Mouse (Mus musculus) stomach, postnatal 0 days (tissue): ENCODE results near the gene Rhox4b. TPM values are rescaled to one million over a fixed set of nuclear protein-coding genes. Genes with fewer than 3 reads are reported as not detected.
"Not testable (repeated sequence)": the region's sequence is repeated elsewhere in the genome, so short reads cannot be mapped to it uniquely, and the experiment has no call there.

ENCODE experiments used
- ATAC-seq: fragments of 200-750 bp; cut with Nextera tagmentation; 2 replicates; pipeline ENCODE4 v1.8.0; 2017; ENCODE audit not compliant: low FRiP score, low TSS enrichment
- DNase-seq: peaks from one replicate; pipeline ENCODE4 v3.0.0-alpha.2; 2016; ENCODE audit warnings: low spot score
- H3K27ac ChIP-seq: fragments of 300-500 bp; sonication (generic); replicated peaks from 2 replicates; pipeline ENCODE4 v1.5.1; 2014; ENCODE audit warnings: mild to moderate bottlenecking, control low read depth
- H3K27me3 ChIP-seq: fragments of 300-500 bp; sonication (generic); 2 replicates; pipeline ENCODE4 v1.6.1; 2014; ENCODE audit warnings: low read length; ENCODE audit not compliant: control insufficient read depth, insufficient read depth
- H3K36me3 ChIP-seq: fragments of 300-500 bp; sonication (generic); 2 replicates; pipeline ENCODE4 v1.6.1; 2014; ENCODE audit warnings: low read length, mixed read lengths; ENCODE audit not compliant: control insufficient read depth, insufficient read depth
- H3K4me1 ChIP-seq: fragments of 300-500 bp; sonication (generic); replicated peaks from 2 replicates; pipeline ENCODE4 v1.6.1; 2014; ENCODE audit warnings: antibody characterized with exemption; ENCODE audit not compliant: control insufficient read depth, insufficient read depth
- H3K4me2 ChIP-seq: fragments of 300-500 bp; sonication (generic); replicated peaks from 2 replicates; pipeline ENCODE4 v1.6.1; 2014; ENCODE audit warnings: low read depth, mild to moderate bottlenecking, control low read depth, moderate library complexity
- H3K4me3 ChIP-seq: fragments of 300-500 bp; sonication (generic); 2 replicates; pipeline ENCODE4 v1.5.1; 2014; ENCODE audit warnings: low read depth, low read length, control low read depth
- H3K9ac ChIP-seq: fragments of 300-500 bp; sonication (generic); 2 replicates; pipeline ENCODE4 v1.6.1; 2014; ENCODE audit warnings: mild to moderate bottlenecking, low read length, control low read depth, mixed read lengths
- H3K9me3 ChIP-seq: fragments of 300-500 bp; sonication (generic); 2 replicates; pipeline ENCODE4 v1.6.1; 2016; ENCODE audit warnings: low read length; ENCODE audit not compliant: control insufficient read depth
- WGBS: fragments of 180-500 bp; shearing (Covaris S2); extraction: QIAGEN DNeasy Blood & Tissue Kit; methylation state at CpG from one replicate; pipeline ENCODE4 v1.1.7; 2014; 5-methylcytosine and 5-hydroxymethylcytosine counted together
- polyA plus RNA-seq: library from polyadenylated mRNA; unstranded; fragments of >200 nt; fragmentation: Nextera tagmentation; extraction: Ambion mirVana; gene quantifications from 2 replicates; pipeline ENCODE4 v1.2.1, GENCODE M21; 2015

Rhox4b gene
- polyA plus RNA-seq, result not detected in 2 replicates

GRCm38 (mm10) chrX:37432194-37432593, at the start of gene Rhox4b:
Gene Rhox4b, plus strand, starts transcription at chrX:37432494.
- not testable (repeated sequence) for H3K36me3 ChIP-seq, H3K9ac ChIP-seq, H3K4me1 ChIP-seq, H3K4me2 ChIP-seq, ATAC-seq, H3K27ac ChIP-seq, DNase-seq, H3K9me3 ChIP-seq, H3K27me3 ChIP-seq, H3K4me3 ChIP-seq
- WGBS, result 85% methylated on average over 14 of the region's 15 CpGs

DNA sequence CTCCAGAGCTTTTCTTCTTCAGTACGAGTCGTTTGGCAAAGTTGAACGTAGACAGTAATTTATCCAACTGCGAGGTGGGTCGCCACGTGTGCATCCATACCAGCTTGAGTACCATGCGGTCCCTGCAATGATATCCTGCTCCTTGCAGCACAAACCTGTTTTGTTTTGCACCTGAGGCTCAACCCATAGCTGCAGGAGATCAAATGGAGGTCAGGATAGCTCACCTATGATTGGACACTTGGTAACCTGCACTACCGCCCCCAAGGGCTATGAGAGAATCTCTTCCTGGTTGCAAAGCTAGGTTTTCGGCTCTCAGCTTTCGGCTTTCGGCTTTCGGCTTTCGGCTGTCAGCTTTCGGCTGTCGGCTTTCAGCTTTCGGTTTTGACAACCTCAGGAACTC, 41.7 kb upstream of the Rhox4b start, which contains the start of gene Rhox4a2:
Gene Rhox4a2 (plus strand): TSS at position 301 of the 400 bp plus-strand sequence.
- not testable (repeated sequence) for H3K9me3 ChIP-seq, H3K36me3 ChIP-seq, H3K9ac ChIP-seq, H3K27ac ChIP-seq, ATAC-seq, H3K4me3 ChIP-seq, DNase-seq, H3K27me3 ChIP-seq, H3K4me1 ChIP-seq, H3K4me2 ChIP-seq
- WGBS, result 93% methylated on average over 8 of the region's 16 CpGs

DNA sequence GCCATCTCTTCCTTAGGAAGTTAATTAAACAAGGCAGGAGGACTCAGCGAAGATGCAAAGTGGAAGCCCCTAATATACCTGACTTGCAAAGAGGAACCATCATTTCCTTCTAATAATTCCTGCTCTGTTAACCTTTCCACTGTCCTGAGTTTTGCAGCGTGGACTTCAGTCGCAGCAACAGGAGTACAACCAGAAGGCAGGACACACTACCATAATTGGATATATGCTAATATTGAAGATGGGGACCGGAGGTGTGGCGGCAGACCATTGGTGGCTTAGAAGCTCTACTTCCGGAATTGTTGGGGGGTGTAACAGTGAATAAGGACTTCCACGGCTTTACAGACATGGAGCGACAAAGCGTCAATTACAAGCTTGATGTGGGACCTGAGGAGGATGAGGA, 20.5 kb upstream of the Rhox4b start, which contains the start of gene Rhox2b:
Gene Rhox2b (plus strand): TSS at position 301 of the 400 bp plus-strand sequence.
- H3K4me3 ChIP-seq, H3K4me2 ChIP-seq, DNase-seq, H3K9ac ChIP-seq, H3K27me3 ChIP-seq, H3K4me1 ChIP-seq, ATAC-seq, H3K9me3 ChIP-seq, H3K36me3 ChIP-seq, H3K27ac ChIP-seq: not testable (repeated sequence)
- no CpG with 5 or more reads among the region's 9 CpGs for WGBS

- not testable (repeated sequence) for DNase-seq, H3K9ac ChIP-seq, H3K9me3 ChIP-seq, H3K27ac ChIP-seq, H3K4me1 ChIP-seq, ATAC-seq, H3K4me2 ChIP-seq, H3K4me3 ChIP-seq, H3K36me3 ChIP-seq, H3K27me3 ChIP-seq
- 97% methylated on average over 6 of the region's 10 CpGs for WGBS
Observed at GRCm38 (mm10) chrX:37453380-37453779, 21.1 kb downstream of the Rhox4b start, which contains the start of gene Rhox2c. Gene Rhox2c, plus strand, starts transcription at chrX:37453680.

DNA sequence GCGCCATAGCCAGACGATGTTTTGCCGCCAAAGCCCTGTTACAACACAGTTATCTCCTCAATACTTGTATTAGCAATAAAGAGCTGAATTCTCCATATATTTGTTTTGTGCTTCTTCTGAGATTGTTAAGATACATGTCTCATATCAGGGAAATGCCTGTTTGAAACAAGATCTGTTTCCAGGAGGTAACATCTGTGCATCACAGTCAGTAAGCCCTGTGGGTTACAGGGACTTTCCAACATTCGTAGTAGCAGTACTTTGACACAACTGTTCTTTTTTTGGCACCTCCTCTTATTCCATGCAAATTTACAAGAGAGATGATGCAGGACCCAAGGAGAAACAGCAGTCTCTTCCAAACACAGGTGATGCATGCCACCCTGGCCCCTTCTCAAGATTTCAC, 26.0 kb downstream of the Rhox4b start, which contains the start of gene Rhox3c:
Gene Rhox3c (plus strand): TSS at position 301 of the 400 bp plus-strand sequence.
- not testable (repeated sequence) for DNase-seq, H3K4me2 ChIP-seq, H3K9ac ChIP-seq, H3K9me3 ChIP-seq, H3K36me3 ChIP-seq, ATAC-seq, H3K4me3 ChIP-seq, H3K27me3 ChIP-seq, H3K27ac ChIP-seq, H3K4me1 ChIP-seq
- 93% methylated on average over 3 of the region's 4 CpGs for WGBS

DNA sequence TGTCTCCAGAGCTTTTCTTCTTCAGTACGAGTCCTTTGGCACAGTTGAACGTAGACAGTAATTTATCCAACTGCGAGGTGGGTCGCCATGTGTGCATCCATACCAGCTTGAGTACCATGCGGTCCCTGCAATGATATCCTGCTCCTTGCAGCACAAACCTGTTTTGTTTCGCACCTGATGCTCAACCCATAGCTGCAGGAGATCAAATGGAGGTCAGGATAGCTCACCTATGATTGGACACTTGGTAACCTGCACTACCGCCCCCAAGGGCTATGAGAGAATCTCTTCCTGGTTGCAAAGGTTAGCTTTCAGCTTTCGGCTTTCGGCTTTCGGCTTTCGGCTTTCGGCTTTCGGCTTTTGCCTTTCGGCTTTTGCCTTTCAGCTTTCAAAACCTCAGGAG, 47.7 kb downstream of the Rhox4b start, which contains the start of gene Rhox4c:
Gene Rhox4c (plus strand): TSS at position 301 of the 400 bp plus-strand sequence.
- not testable (repeated sequence) for H3K4me1 ChIP-seq, H3K27me3 ChIP-seq, H3K9ac ChIP-seq, H3K36me3 ChIP-seq, DNase-seq, H3K27ac ChIP-seq, H3K4me3 ChIP-seq, H3K4me2 ChIP-seq, ATAC-seq, H3K9me3 ChIP-seq
- WGBS, result 94% methylated on average over 14 of the region's 14 CpGs

Other genes with a start within 250 kb of the Rhox4b start
- gene Ndufa1, start 241.3 kb upstream of the Rhox4b start, polyA plus RNA-seq, result 567 and 585 TPM in 2 replicates
- 9.6 TPM in 2 replicates for gene Rnf113a1, start 241.2 kb upstream of the Rhox4b start, polyA plus RNA-seq
- not detected in 2 replicates for gene Gm9, start 221.5 kb upstream of the Rhox4b start, polyA plus RNA-seq
- gene Rhox1, start 210.2 kb upstream of the Rhox4b start, polyA plus RNA-seq, result not detected in 2 replicates
- not detected in 2 replicates for gene Rhox2a, start 187.5 kb upstream of the Rhox4b start, polyA plus RNA-seq
- not detected in 2 replicates for gene Rhox3a, start 182.6 kb upstream of the Rhox4b start, polyA plus RNA-seq
- gene Rhox4a, start 167.2 kb upstream of the Rhox4b start, polyA plus RNA-seq, result not detected in 2 replicates
- gene Rhox3a2, start 52.5 kb upstream of the Rhox4b start, polyA plus RNA-seq, result not detected in 2 replicates
- gene Rhox4a2, start 41.6 kb upstream of the Rhox4b start, polyA plus RNA-seq, result not detected in 2 replicates
- not detected in 2 replicates for gene Rhox2b, start 20.4 kb upstream of the Rhox4b start, polyA plus RNA-seq
- not detected in 2 replicates for gene Rhox2c, start 21.2 kb downstream of the Rhox4b start, polyA plus RNA-seq
- not detected in 2 replicates for gene Rhox3c, start 26.1 kb downstream of the Rhox4b start, polyA plus RNA-seq
- gene Rhox4c, start 47.8 kb downstream of the Rhox4b start, polyA plus RNA-seq, result not detected in 2 replicates
- not detected in 2 replicates for gene Rhox2d, start 60.9 kb downstream of the Rhox4b start, polyA plus RNA-seq
- gene Rhox4d, start 81.9 kb downstream of the Rhox4b start, polyA plus RNA-seq, result not detected in 2 replicates
- not detected in 2 replicates for gene Rhox2e, start 98.0 kb downstream of the Rhox4b start, polyA plus RNA-seq
- not detected in 2 replicates for gene Rhox3e, start 109.5 kb downstream of the Rhox4b start, polyA plus RNA-seq
- gene Rhox4e, start 124.9 kb downstream of the Rhox4b start, polyA plus RNA-seq, result 0.23 TPM in 1 of 2 replicates, not detected in the other
- not detected in 2 replicates for gene Rhox2f, start 138.9 kb downstream of the Rhox4b start, polyA plus RNA-seq
- gene Rhox3f, start 148.5 kb downstream of the Rhox4b start, polyA plus RNA-seq, result not detected in 2 replicates
- not detected in 2 replicates for gene Rhox4f, start 175.2 kb downstream of the Rhox4b start, polyA plus RNA-seq
- not detected in 2 replicates for gene Rhox3g, start 196.1 kb downstream of the Rhox4b start, polyA plus RNA-seq
- gene Rhox2g, start 211.0 kb downstream of the Rhox4b start, polyA plus RNA-seq, result not detected in 2 replicates
- gene Rhox4g, start 218.8 kb downstream of the Rhox4b start, polyA plus RNA-seq, result not detected in 2 replicates
- not detected in 2 replicates for gene Rhox3h, start 236.3 kb downstream of the Rhox4b start, polyA plus RNA-seq
- not detected in 2 replicates for gene Rhox2h, start 240.8 kb downstream of the Rhox4b start, polyA plus RNA-seq